Mouse (Mus musculus) left cerebral cortex, postnatal 25 days (tissue): ENCODE results near the gene Sh3rf3. TPM values are rescaled to one million over a fixed set of nuclear protein-coding genes. Genes with fewer than 3 reads are reported as not detected.
"Not testable (repeated sequence)": the region's sequence is repeated elsewhere in the genome, so short reads cannot be mapped to it uniquely, and the experiment has no call there.

Experiments
- DNase-seq, 2 experiments: peaks; one replicate each; pipeline ENCODE4 v3.0.0; 2022; ENCODE audit warnings: low spot score in 2 of 2, mixed read lengths in 1 of 2
- intact Hi-C: fragments of 180-260 bp; cut with DNase I; formaldehyde crosslinking; loops from one replicate; pipeline ENCODE4 v1.15.1; 2025
- total RNA-seq, 2 experiments: library from RNA; stranded (reverse); gene quantifications; 2 replicates each; pipeline ENCODE4 v1.2.3; 2021

Sh3rf3 gene
- total RNA-seq, 2 experiments from 2014 or later, result 51.2 to 52.5 TPM

DNA sequence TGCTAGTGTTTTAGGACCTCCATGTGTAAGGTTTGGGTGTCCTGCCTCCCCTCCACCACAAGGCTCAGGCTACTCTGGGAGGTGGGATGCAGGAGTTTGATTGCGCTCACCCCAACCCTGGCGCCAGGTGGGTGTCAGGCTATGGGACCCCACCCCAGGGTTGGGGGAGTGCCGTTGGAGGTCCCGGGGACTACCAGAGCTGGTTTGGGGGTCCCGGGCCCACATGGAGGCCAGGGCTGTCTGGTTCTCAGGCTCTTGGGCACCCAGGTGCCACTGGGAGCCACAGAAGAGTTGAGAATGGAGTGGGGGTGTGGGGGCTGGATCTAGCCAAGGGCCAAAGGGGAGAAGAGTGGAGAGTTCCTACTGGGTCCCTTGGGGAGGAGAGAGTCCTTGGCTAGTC lies 272.4 kb downstream of the Sh3rf3 start:
- intact Hi-C loops, result no loop called here
- DNase-seq, result no peak

- no peak for DNase-seq
- intact Hi-C loops, result no loop called here
Observed at GRCm38 (mm10) chr10:59086578-59086977, 273.4 kb downstream of the Sh3rf3 start.

GRCm38 (mm10) chr10:59089861-59090621 lies 276.9 kb downstream of the Sh3rf3 start:
- peak; percentile 60 to 82 for DNase-seq
- intact Hi-C loops, result loop anchor here (5.0 kb wide), 1 partner anchor 278 kb away; the partner anchor contains the start of gene Sh3rf3

GRCm38 (mm10) chr10:59090622-59090971 lies 277.4 kb downstream of the Sh3rf3 start:
- intact Hi-C loops, result loop anchor here (5.0 kb wide), 1 partner anchor 278 kb away; the partner anchor contains the start of gene Sh3rf3
- no peak for DNase-seq

- intact Hi-C loops, result loop anchor here (5.0 kb wide), 1 partner anchor 279 kb away; the partner anchor contains the start of gene Sh3rf3
- DNase-seq, result no peak
Observed at GRCm38 (mm10) chr10:59091556-59091955, 278.4 kb downstream of the Sh3rf3 start.

GRCm38 (mm10) chr10:59091988-59092387 lies 278.8 kb downstream of the Sh3rf3 start:
- DNase-seq, result no peak
- intact Hi-C loops, result loop anchor here (5.0 kb wide), 1 partner anchor 280 kb away; the partner anchor contains the start of gene Sh3rf3

GRCm38 (mm10) chr10:59103076-59103475 lies 289.9 kb downstream of the Sh3rf3 start:
- intact Hi-C loops, DNase-seq: not testable (repeated sequence)

- intact Hi-C loops, result loop anchor here (5.0 kb wide), 1 partner anchor 292 kb away; the partner anchor contains the start of gene Sh3rf3
- DNase-seq, result no peak
Observed at GRCm38 (mm10) chr10:59104683-59105082, 291.5 kb downstream of the Sh3rf3 start.

DNA sequence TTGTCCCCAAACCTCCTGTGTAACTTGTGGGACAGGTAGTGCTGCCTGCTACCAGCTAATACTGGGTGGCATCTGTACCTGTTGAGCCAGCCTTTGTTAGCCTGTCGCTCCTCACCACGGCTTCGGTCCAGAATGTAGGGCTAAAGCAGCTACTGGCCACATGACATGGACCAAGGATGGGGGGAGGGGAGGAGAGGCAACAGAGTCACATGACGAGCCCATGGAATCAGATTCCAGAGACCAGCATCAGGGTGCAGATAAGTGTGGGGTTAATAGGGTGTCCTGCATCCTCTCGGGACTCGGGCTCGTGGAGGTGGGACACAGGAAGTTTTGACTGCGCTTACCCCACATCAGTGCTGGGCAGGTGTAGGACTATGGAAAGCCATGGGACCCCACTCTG lies 292.7 kb downstream of the Sh3rf3 start:
- intact Hi-C loops, result loop anchor here (5.0 kb wide), 1 partner anchor 294 kb away; the partner anchor contains the start of gene Sh3rf3
- no peak for DNase-seq

DNA sequence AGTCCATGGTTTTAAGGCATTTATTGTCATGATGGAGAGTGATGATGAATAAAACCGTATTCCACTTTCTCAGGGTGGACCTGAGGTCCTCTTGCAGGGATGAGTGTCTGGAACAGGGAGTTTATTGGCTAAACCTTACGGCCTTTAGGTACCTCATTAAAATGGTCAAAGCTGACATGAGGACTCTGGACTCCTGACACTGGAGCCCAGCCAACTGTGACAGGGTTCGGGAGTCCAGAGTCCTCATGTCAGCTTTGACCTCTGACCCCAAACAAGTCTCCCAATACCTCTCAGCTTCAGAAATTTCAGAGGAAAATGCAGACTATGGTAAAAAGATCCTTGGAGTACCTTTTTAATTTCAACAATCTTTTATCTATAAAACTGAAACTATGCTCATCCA lies 293.5 kb downstream of the Sh3rf3 start:
- no peak for DNase-seq
- intact Hi-C loops, result loop anchor here (5.0 kb wide), 1 partner anchor 294 kb away; the partner anchor contains the start of gene Sh3rf3

GRCm38 (mm10) chr10:59109015-59109414 lies 295.9 kb downstream of the Sh3rf3 start:
- DNase-seq, result peak; percentile 82 to 84
- intact Hi-C loops, result loop anchor here (1.0 to 5.0 kb wide), 3 partner anchors 41 to 297 kb away; partner anchors contain the start of gene Sh3rf3

DNA sequence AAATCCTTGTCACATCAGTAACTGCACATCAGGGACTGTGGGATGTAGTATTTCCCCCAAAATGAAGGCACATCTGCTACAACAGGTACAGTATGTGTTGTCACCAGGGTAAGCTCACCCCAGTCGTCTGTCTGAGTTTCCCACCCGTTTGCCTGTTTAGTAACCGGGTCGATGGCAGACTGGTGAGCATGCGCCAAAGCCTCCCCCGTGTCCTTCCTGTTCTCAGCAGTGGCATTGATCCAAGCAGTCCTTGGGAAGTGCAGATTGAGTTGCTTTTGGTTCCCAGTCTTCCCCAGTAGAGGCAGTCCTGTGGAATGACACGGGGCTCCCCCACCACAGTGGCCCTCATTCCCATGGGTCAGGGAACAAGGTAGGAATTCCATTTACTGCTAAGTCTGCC lies 297.2 kb downstream of the Sh3rf3 start:
- DNase-seq, result peak in 1 of 2 experiments; percentile 36
- intact Hi-C loops, result loop anchor here (5.0 kb wide), 1 partner anchor 112 kb away; the partner anchor contains the start of genes Sept10 and Sowahc

GRCm38 (mm10) chr10:59112755-59113154 lies 299.6 kb downstream of the Sh3rf3 start:
- intact Hi-C loops, result loop anchor here (5.0 kb wide), 1 partner anchor 110 kb away; the partner anchor contains the start of genes Sept10 and Sowahc

DNA sequence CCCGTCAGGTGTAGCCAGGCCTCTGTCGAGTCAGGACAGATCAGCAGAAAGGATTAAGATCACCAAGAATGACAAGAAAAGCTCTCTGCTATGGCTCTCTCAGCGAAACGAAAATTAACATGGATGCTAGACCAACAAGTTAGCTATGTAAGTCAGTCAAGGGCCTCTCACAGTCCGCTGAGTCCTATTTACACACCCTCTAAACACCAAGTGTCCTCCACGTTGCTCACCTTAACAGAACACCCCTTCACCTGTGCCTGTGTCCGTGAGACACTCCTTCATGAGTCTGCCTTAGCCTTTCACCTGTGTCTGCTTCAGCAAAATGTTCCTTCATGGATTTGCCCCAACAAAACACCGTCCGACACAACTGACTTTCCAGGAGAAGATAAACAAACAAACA lies 300.2 kb downstream of the Sh3rf3 start:
- no peak for DNase-seq

More at GRCm38 (mm10) chr10:59112755-59113154, 299.6 kb downstream of the Sh3rf3 start:
- DNase-seq, result no peak

GRCm38 (mm10) chr10:59114535-59115291 lies 301.6 kb downstream of the Sh3rf3 start:
- intact Hi-C loops, result loop anchor here (1.0 to 5.0 kb wide), 2 partner anchors 13 to 108 kb away; partner anchors contain the start of genes Sept10 and Sowahc
- DNase-seq, result peak; percentile 78 to 96

More for the DNA sequence above, 300.2 kb downstream of the Sh3rf3 start:
- intact Hi-C loops, result loop anchor here (5.0 kb wide), 1 partner anchor 109 kb away; the partner anchor contains the start of genes Sept10 and Sowahc

- peak in 1 of 2 experiments; percentile 62 for DNase-seq
- intact Hi-C loops, result loop anchor here (1.0 kb wide), 1 partner anchor 12 kb away; no protein-coding TSS in a partner anchor
Observed at GRCm38 (mm10) chr10:59115691-59116090, 302.5 kb downstream of the Sh3rf3 start.

DNA sequence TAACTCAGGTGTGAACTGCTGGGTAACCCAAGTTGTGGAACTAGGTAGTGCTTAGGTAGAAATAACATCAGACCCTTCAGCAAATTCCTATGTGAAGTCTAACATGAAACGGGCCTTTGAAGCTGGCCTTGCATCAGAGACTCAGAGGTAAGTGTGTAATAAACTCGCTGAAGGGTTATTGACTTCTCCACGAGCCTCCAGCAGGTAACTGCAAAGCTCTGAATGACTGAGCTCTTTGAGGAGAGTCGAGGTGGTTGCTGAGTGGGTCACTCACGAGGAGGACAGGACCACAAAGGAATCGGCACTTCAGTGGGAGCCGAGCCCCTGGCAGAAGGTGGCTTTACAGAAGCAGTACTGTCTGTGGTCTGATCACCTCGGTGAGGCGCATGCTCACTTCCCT lies 303.2 kb downstream of the Sh3rf3 start:
- DNase-seq, result no peak
- intact Hi-C loops, result no loop called here

DNA sequence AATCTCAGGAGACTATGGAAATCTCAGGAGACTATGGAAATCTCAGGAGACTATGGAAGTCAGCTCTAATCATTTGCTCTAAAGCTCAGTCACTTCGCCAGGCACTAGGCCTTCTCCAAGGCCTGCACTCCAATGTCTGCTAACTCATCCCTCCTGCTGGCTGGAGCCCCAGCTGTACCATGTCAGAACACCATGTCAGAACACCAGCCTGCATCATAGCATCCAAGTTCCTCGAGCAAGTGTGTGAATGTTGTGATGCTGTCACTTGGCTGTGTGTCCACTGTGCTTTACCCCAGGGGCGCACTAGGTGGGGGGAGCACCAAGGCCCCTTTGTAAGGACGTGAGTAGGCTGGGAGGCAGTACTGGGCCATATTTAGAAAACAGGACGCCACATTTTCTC lies 304.4 kb downstream of the Sh3rf3 start:
- intact Hi-C loops, result no loop called here
- no peak for DNase-seq

DNA sequence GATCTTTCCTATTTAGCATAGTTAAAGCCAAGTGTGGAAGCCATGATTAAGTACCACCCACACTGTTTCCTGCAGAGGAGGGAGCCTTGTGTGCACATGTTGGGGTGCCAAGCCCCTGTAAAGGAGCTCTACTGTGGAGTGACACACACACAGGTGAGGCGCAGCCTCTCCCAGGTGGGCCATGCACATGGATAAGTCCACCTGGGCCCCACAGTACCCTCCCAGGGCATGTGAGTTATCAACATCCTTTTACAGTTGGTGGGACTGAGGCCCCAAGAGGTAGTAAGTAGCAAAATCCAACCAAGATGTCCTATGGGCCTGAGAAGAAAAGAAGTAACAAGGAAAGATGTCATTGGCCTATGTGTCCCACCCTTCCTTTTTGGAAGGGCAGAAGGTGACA lies 305.8 kb downstream of the Sh3rf3 start:
- intact Hi-C loops, result no loop called here

DNA sequence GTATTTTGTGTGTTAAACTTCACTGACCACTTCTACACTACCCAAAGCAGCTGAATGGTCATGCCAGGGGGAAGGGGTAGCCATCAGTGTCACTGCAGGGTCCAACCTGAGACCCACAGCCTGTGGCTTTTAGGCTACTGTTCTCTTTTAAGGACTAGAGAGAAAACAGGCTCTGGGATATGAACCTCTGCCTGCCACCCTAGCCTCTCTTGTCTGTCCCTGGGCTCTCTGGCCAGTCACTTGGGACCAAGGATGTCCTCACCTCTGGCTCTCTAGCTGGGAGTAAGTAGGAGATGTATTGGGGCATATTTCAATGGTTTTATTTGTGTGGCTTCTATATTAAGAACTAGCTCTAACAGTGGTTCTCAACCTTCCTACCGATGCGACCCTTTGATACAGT lies 306.7 kb downstream of the Sh3rf3 start:
- intact Hi-C loops, result no loop called here
- no peak for DNase-seq

More for the DNA sequence above, 305.8 kb downstream of the Sh3rf3 start:
- DNase-seq, result no peak
